Mouse (Mus musculus) T-helper 17 cell (primary cell): Measurements from ENCODE around the gene C730034F03Rik.
"Not testable (repeated sequence)": the region's sequence is repeated elsewhere in the genome, so short reads cannot be mapped to it uniquely, and the experiment has no call there.

Experiments
- in situ Hi-C, 2 experiments: fragments of 300-600 bp; cut with MboI, MseI; formaldehyde crosslinking; loops; 1 replicate in 1 of 2; 2 replicates in 1 of 2; pipeline ENCODE4 v1.15.1; 2025; ENCODE audit warnings: high pct_unique_total_duplicates in 2 of 2

C730034F03Rik gene

GRCm38 (mm10) chr15:89429352-89430221 is at the start of gene C730034F03Rik, which contains the start of the genes Gm44502 and Chkb:
TSS of gene C730034F03Rik (plus strand) at chr15:89429589.
TSS of gene Gm44502 (minus strand) at chr15:89429696.
TSS of gene Chkb (minus strand) at chr15:89429908.
- in situ Hi-C loops, result loop anchor here in 1 of 2 experiments (5.0 kb wide), 1 partner anchor 77 kb away; no protein-coding TSS in a partner anchor

DNA sequence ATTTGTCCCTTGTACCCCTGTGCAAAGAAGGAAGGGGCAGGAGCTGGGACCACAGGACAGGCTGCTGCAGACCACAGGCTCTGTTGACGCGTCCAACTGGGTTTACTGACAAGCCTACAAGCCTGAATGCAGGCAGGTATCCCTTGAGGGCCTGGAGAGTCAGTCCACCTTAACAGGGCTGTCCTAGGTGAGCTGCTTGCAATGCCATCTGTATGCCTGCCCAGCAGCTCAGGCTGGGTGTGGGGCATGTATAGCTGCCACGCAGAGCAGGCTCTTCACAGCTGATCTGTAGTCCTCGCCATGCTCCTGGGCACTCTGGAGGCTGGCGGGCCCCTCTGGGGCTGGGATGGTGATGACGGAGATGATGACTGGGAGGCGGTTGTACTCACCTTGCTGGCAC is 44.8 kb upstream of the C730034F03Rik start, which contains the start of gene Klhdc7b:
Klhdc7b (plus strand) TSS at position 301 of the 400 bp plus-strand sequence.
- in situ Hi-C loops, result no loop called here

- in situ Hi-C loops, result no loop called here
Measured at GRCm38 (mm10) chr15:89387127-89387526, 42.3 kb upstream of the C730034F03Rik start.

GRCm38 (mm10) chr15:89390081-89390480 is 39.3 kb upstream of the C730034F03Rik start:
- in situ Hi-C loops, result no loop called here

GRCm38 (mm10) chr15:89396883-89397282 is 32.5 kb upstream of the C730034F03Rik start:
- in situ Hi-C loops, result no loop called here

GRCm38 (mm10) chr15:89398146-89398545 is 31.2 kb upstream of the C730034F03Rik start:
- in situ Hi-C loops, result no loop called here

GRCm38 (mm10) chr15:89399716-89400115 is 29.7 kb upstream of the C730034F03Rik start:
- in situ Hi-C loops, result no loop called here

GRCm38 (mm10) chr15:89402471-89402870 is 26.9 kb upstream of the C730034F03Rik start:
- in situ Hi-C loops, result no loop called here

DNA sequence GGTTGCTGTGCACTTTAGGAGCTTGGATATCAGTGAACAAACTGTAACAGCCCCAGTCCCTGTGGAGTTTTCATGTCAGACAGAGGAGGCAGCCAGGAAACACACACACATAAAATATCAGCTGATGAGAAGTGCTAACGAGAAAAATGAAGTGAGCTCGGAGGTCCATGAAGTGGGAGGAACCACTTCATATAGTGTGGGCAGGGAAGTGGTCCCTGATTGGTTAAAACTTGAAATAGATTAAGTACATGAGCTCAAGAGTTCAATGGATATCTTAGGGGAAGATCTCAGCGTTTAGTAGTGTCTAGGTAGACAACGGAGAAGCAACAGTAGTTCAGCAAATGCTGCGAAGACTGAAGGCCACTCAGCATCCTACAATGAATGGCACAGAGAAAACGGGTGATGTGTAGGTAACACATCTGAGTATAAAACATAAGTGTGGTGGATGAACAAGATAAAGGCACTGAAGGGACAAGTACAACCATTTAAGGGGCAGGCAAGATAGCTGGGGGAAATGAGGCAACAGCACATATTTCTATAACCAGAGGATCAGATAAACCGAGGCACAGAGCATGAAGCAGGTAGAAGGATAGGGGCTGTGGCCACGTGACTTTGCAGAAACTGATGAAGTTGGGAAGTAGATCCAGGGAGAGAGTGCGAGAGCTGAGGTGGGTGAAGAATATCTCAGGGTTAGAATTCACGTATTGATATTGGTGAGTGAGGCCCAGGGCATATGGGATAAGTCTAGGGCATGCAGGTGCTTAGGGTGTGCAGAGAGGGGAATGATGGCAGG is 24.4 kb upstream of the C730034F03Rik start:
- in situ Hi-C loops, result no loop called here

GRCm38 (mm10) chr15:89406691-89407090 is 22.7 kb upstream of the C730034F03Rik start:
- in situ Hi-C loops, result no loop called here

GRCm38 (mm10) chr15:89410118-89410517 is 19.3 kb upstream of the C730034F03Rik start, which contains the start of gene Syce3:
TSS of gene Syce3 (minus strand) at chr15:89410503.
- in situ Hi-C loops, result no loop called here

GRCm38 (mm10) chr15:89415282-89415681 is 14.1 kb upstream of the C730034F03Rik start:
- in situ Hi-C loops, result no loop called here

- in situ Hi-C loops, result no loop called here
Measured at GRCm38 (mm10) chr15:89421938-89422337, 7.5 kb upstream of the C730034F03Rik start.

DNA sequence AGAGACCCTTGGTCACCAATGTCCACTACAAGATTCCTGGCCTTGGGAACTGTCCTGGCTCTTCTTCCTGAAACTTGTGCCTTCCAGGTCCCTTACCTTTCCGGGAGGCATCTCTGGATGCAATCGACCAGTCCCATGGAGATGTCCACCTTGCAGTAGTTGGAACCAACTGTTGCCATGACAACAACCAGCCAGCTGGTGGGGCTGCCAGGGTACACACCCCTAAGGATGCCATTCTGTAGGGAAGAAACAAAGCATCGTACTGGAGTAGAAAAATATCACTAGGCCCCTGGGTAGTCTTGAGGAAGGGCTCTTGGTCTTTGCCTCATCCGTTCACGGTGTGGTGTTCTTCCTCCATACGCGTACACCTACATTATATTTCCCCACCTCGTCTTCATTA is 4.8 kb upstream of the C730034F03Rik start:
- in situ Hi-C loops, result loop anchor here in 1 of 2 experiments (5.0 kb wide), 1 partner anchor 72 kb away; no protein-coding TSS in a partner anchor

DNA sequence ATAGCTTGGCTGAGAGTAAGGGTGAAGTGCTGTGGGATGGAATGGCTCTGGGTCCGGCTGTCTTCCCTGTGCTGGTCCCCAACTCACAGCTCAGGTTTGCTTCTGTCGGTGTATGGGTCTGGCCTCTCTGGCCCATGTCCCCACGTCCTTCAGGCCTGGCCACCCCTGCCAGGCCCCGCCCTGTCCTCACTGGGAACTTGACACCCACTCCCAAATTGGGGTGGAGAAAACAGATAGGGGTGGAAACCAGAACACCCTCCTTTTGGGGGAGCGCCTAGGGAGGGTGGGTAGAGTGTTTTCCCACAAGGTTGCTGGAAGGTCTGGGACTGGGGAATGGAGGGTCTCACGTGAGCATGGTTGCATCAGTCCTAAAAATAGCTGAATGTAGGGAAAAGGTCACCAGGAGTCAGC is 3.7 kb upstream of the C730034F03Rik start, which contains the start of gene Cpt1b:
Cpt1b (minus strand) TSS at position 153 of the 411 bp plus-strand sequence.
- in situ Hi-C loops, result loop anchor here in 1 of 2 experiments (5.0 kb wide), 1 partner anchor 73 kb away; no protein-coding TSS in a partner anchor

- in situ Hi-C loops, result loop anchor here in 1 of 2 experiments (5.0 kb wide), 1 partner anchor 74 kb away; no protein-coding TSS in a partner anchor
Measured at GRCm38 (mm10) chr15:89426716-89427115, 2.7 kb upstream of the C730034F03Rik start.

GRCm38 (mm10) chr15:89428136-89428790 is 1.1 kb upstream of the C730034F03Rik start:
- in situ Hi-C loops, result loop anchor here in 1 of 2 experiments (5.0 kb wide), 1 partner anchor 76 kb away; no protein-coding TSS in a partner anchor

DNA sequence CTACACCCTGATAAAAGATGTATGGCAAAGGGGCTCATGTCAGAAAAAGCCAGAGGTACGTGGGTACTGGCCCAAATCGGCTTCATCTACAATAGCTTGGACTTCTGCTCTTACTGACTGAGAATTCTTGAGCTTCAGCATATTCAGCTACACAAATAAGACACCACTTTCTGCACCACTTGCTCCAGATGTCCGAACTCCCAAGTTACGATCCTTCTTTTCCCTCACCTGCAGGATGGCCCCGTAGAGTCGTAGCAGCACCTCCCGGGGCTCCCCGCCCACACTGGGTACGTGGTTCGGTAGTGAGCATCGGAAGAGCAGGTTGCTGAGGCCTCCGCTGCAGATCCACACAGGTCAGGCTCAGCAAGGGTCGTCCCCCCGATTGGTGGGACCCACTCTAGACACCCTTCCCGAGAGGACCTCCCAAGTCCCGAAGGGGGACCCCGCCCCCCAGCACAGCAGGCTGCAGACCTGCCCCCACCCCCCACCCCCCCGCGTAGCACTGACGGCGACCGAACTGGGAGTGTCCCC is 503 bp upstream of the C730034F03Rik start:
- in situ Hi-C loops, result loop anchor here in 1 of 2 experiments (5.0 kb wide), 1 partner anchor 77 kb away; no protein-coding TSS in a partner anchor

DNA sequence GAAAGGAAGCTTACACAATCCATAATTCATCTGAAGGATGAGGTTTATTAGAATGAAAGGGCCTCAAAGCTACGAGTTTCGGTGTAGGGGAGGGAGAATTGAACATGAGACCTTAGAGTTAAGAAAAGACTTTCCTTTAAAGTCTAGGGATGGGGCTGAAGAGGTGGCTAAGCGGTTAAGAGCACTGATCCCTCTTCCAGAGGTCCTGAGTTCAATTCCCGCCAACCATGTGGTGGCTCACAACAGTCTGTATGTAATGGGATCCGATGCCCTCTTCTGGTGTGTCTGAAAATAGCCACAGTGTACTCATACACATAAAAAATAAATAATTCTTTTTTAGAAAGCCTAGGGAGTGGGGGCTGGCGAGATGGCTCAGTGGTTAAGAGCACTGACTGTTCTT is 952 bp downstream of the C730034F03Rik start:
- in situ Hi-C loops, result no loop called here

DNA sequence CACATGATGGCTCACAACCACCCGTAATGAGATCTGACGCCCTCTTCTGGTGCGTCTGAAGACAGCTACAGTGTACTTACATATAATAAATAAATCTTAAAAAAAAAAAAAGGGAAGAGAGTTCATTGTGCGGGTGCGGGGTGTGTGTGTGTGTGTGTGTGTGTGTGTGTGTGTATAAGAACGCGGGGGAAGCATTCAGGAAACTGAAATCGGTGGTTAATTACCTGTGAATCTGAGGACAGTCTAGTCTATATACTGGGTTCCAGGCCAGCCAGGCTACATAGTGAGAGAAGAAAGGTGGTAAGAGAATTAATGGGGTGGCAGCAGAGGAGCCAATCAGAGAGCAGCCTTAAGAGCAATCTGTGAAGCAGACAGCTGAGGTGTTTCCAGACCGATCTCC is 1.4 kb downstream of the C730034F03Rik start:
- in situ Hi-C loops, result not testable (repeated sequence)

GRCm38 (mm10) chr15:89431271-89431670 is 1.9 kb downstream of the C730034F03Rik start:
- in situ Hi-C loops, result no loop called here
